Mouse (Mus musculus) MEL (cell line): Measurements from ENCODE around the gene Bmpr1b. TPM values are rescaled to one million over a fixed set of nuclear protein-coding genes. Genes with fewer than 3 reads are reported as not detected.

Experiments used
- DNase-seq: peaks from one replicate; pipeline ENCODE4 v3.0.0; 2011; ENCODE audit warnings: low read depth, low spot score
- H3K27ac ChIP-seq: 2 replicates; pipeline ENCODE4 v1.5.1; 2012; ENCODE audit warnings: low read depth, mild to moderate bottlenecking, control low read depth, low read length, moderate library complexity; ENCODE audit not compliant: control insufficient read depth
- H3K27me3 ChIP-seq, 2 experiments: fragments of 150-350 bp in 1 of 2; sonication (generic) in 1 of 2; 2 replicates each; pipeline ENCODE4 v1.6.1; 2012; ENCODE audit warnings: low read length in 2 of 2, mild to moderate bottlenecking in 2 of 2, improper control_type of control experiment in 1 of 2, moderate library complexity in 1 of 2; ENCODE audit not compliant: insufficient read depth in 2 of 2, control insufficient read depth in 1 of 2
- H3K36me3 ChIP-seq, 2 experiments: 2 replicates each; pipeline ENCODE4 v1.6.1; 2012 to 2014; ENCODE audit warnings: low read length in 2 of 2, improper control_type of control experiment in 1 of 2, inconsistent platforms in 1 of 2, mild to moderate bottlenecking in 1 of 2; ENCODE audit not compliant: insufficient read depth in 2 of 2, control insufficient read depth in 1 of 2
- H3K4me1 ChIP-seq, 2 experiments: fragments of 150-350 bp in 1 of 2; sonication (generic) in 1 of 2; 2 replicates each; pipeline ENCODE4 v1.6.1; 2012; ENCODE audit warnings: low read length in 2 of 2, improper control_type of control experiment in 1 of 2, mild to moderate bottlenecking in 1 of 2; ENCODE audit not compliant: insufficient read depth in 2 of 2, control insufficient read depth in 1 of 2
- H3K4me3 ChIP-seq, 2 experiments: fragments of 150-350 bp in 1 of 2; sonication (generic) in 1 of 2; 2 replicates each; pipeline ENCODE4 v1.5.1; 2012; ENCODE audit warnings: low read depth in 2 of 2, low read length in 2 of 2, mild to moderate bottlenecking in 2 of 2, moderate library complexity in 2 of 2, control low read depth in 1 of 2, improper control_type of control experiment in 1 of 2; ENCODE audit not compliant: control insufficient read depth in 1 of 2, insufficient read depth in 1 of 2
- H3K79me2 ChIP-seq: 2 replicates; pipeline ENCODE4 v1.6.1; 2012; ENCODE audit warnings: mild to moderate bottlenecking, low read length, moderate library complexity; ENCODE audit not compliant: control insufficient read depth, poor library complexity, insufficient read depth
- H3K9ac ChIP-seq: 2 replicates; pipeline ENCODE4 v1.6.1; 2012; ENCODE audit warnings: low read depth, mild to moderate bottlenecking, control low read depth, low read length, moderate library complexity; ENCODE audit not compliant: control insufficient read depth, poor library complexity, severe bottlenecking
- H3K9me3 ChIP-seq: fragments of 150-350 bp; sonication (generic); replicated peaks from 2 replicates; pipeline ENCODE4 v1.6.1; 2012; ENCODE audit warnings: mild to moderate bottlenecking, low read length, improper control_type of control experiment, moderate library complexity; ENCODE audit not compliant: insufficient read depth
- CHD2 ChIP-seq: IDR thresholded peaks from 2 replicates; pipeline ENCODE4 v1.6.1; 2011; ENCODE audit warnings: low read length, improper control_type of control experiment
- EP300 ChIP-seq, 2 experiments: IDR thresholded peaks; 2 replicates each; pipeline ENCODE4 v1.6.1; 2011; ENCODE audit warnings: improper control_type of control experiment in 2 of 2, low read length in 2 of 2, low read depth in 1 of 2, mild to moderate bottlenecking in 1 of 2
- GABPA ChIP-seq: IDR thresholded peaks from 2 replicates; pipeline ENCODE4 v1.6.1; 2012; ENCODE audit warnings: low read depth, mild to moderate bottlenecking, inconsistent platforms, low read length, improper control_type of control experiment, moderate library complexity
- JUND ChIP-seq: IDR thresholded peaks from 2 replicates; pipeline ENCODE4 v1.6.1; 2011; ENCODE audit warnings: low read depth, mild to moderate bottlenecking, improper control_type of control experiment, low read length
- MAX ChIP-seq: IDR thresholded peaks from 2 replicates; pipeline ENCODE4 v1.6.1; 2011; ENCODE audit warnings: low read length, improper control_type of control experiment
- MAZ ChIP-seq: IDR thresholded peaks from 2 replicates; pipeline ENCODE4 v1.6.1; 2012; ENCODE audit warnings: low read depth, mild to moderate bottlenecking, inconsistent platforms, low read length, improper control_type of control experiment
- MYC ChIP-seq: IDR thresholded peaks from 2 replicates; pipeline ENCODE4 v1.6.1; 2011; ENCODE audit warnings: low read depth, mild to moderate bottlenecking, low read length, improper control_type of control experiment, moderate library complexity
- POLR2A ChIP-seq, 2 experiments: IDR thresholded peaks; 2 replicates each; pipeline ENCODE4 v1.6.1; 2011 to 2012; ENCODE audit warnings: low read length in 2 of 2, mild to moderate bottlenecking in 2 of 2, control low read depth in 1 of 2, improper control_type of control experiment in 1 of 2, low read depth in 1 of 2, moderate library complexity in 1 of 2; ENCODE audit not compliant: control insufficient read depth in 1 of 2, insufficient read depth in 1 of 2, poor library complexity in 1 of 2
- POLR2AphosphoS5 ChIP-seq: IDR thresholded peaks from 2 replicates; pipeline ENCODE4 v1.6.1; 2012; ENCODE audit warnings: low read depth, borderline replicate concordance, mild to moderate bottlenecking, inconsistent platforms, low read length, moderate library complexity, mixed read lengths
- SIN3A ChIP-seq: IDR thresholded peaks from 2 replicates; pipeline ENCODE4 v1.6.1; 2012; ENCODE audit warnings: low read length, improper control_type of control experiment, inconsistent platforms
- TAL1 ChIP-seq: IDR thresholded peaks from 2 replicates; pipeline ENCODE4 v1.6.1; 2012; ENCODE audit warnings: mild to moderate bottlenecking, inconsistent platforms, low read length, moderate library complexity, mixed read lengths
- TBP ChIP-seq: IDR thresholded peaks from 2 replicates; pipeline ENCODE4 v1.8.0; 2011; ENCODE audit warnings: low read depth, low read length, improper control_type of control experiment
- TCF12 ChIP-seq: IDR thresholded peaks from 2 replicates; pipeline ENCODE4 v1.6.1; 2014; ENCODE audit warnings: low read depth, mild to moderate bottlenecking, inconsistent platforms, low read length, improper control_type of control experiment, moderate library complexity
- USF2 ChIP-seq, 2 experiments: IDR thresholded peaks; 2 replicates each; pipeline ENCODE4 v1.6.1; 2011 to 2012; ENCODE audit warnings: improper control_type of control experiment in 2 of 2, low read length in 2 of 2, borderline replicate concordance in 1 of 2, inconsistent platforms in 1 of 2, low read depth in 1 of 2, mild to moderate bottlenecking in 1 of 2; ENCODE audit not compliant: insufficient read depth in 1 of 2
- ZC3H11A ChIP-seq: IDR thresholded peaks from 2 replicates; pipeline ENCODE4 v1.6.1; 2012; ENCODE audit warnings: low read depth, mild to moderate bottlenecking, inconsistent platforms, low read length, improper control_type of control experiment
- ZKSCAN1 ChIP-seq: IDR thresholded peaks from 2 replicates; pipeline ENCODE4 v1.6.1; 2012; ENCODE audit warnings: low read depth, mild to moderate bottlenecking, inconsistent platforms, low read length, improper control_type of control experiment, moderate library complexity
- ZMIZ1 ChIP-seq: IDR thresholded peaks from 2 replicates; pipeline ENCODE4 v1.6.1; 2012; ENCODE audit warnings: low read depth, mild to moderate bottlenecking, inconsistent platforms, low read length, improper control_type of control experiment, moderate library complexity
- ZNF384 ChIP-seq: IDR thresholded peaks from 2 replicates; pipeline ENCODE4 v1.6.1; 2012; ENCODE audit warnings: low read depth, mild to moderate bottlenecking, inconsistent platforms, low read length, improper control_type of control experiment
- polyA plus RNA-seq, 2 experiments: library from polyadenylated mRNA; stranded (reverse) in 1 of 2; unstranded in 1 of 2; fragments of >175 nt in 1 of 2; fragments of >200 nt in 1 of 2; gene quantifications; 2 replicates each; pipeline versions ENCODE4 v1.2.1 to v1.2.4; 2012; ENCODE audit warnings: low replicate concordance in 2 of 2, low read depth in 1 of 2; ENCODE audit not compliant: insufficient read length in 2 of 2, insufficient read depth in 1 of 2, missing spikeins in 1 of 2
- total RNA-seq: library from RNA; depleted of rRNA; stranded (reverse); fragments of 300-350 nt; gene quantifications from 2 replicates; pipeline ENCODE4 v1.2.3, GENCODE M21; 2012

The Bmpr1b gene
- total and polyA plus RNA-seq, 3 experiments, result not detected

DNA sequence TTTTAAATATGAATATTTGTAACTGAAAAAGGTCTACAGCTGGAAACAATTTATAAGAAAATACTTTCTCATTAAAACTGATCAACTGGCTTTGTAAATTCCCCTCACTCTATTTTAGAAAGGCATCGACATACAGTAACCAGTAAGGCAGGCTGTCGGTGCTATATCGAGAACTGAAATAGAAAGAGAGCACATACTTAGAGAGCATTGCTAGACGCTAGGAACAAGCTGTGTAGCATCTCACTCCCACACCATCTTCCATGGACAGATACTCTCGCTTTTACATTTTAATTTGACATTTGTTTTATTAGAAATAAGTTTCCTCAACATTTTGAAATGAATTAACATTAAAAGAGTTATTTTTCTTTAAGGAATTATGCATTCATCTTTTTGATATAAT, 17.2 kb downstream of the Bmpr1b start:
- Histone ChIP-seq H3K36me3 (no peaks in the 10 kb centered on the region), H3K9me3 (no peaks in the 10 kb centered on the region), H3K4me1 (no peaks in the 10 kb centered on the region), H3K9ac (no peak overlapping the region), H3K27ac (no peak overlapping the region), H3K79me2 (no peaks in the 10 kb centered on the region)
- no peak for DNase-seq
- TF ChIP-seq TCF12, result no peak
- TF ChIP-seq CHD2, result no peak
- TF ChIP-seq ZMIZ1, result no peak
- no peak for TF ChIP-seq ZNF384
- no peak for TF ChIP-seq SIN3A
- TF ChIP-seq, all 39 proteins: peak for 0
- H3K4me3 ChIP-seq, result no peak overlapping the region
- H3K27me3 ChIP-seq, result no peaks in the 10 kb centered on the region

GRCm38 (mm10) chr3:142138796-142139195, 30.4 kb downstream of the Bmpr1b start:
- Histone ChIP-seq H3K27me3 (no peaks in the 10 kb centered on the region), H3K9me3 (no peaks in the 10 kb centered on the region), H3K4me1 (no peaks in the 10 kb centered on the region), H3K9ac (no peak overlapping the region), H3K27ac (no peak overlapping the region), H3K4me3 (no peak overlapping the region), H3K79me2 (no peaks in the 10 kb centered on the region), H3K36me3 (no peaks in the 10 kb centered on the region)
- no peak for TF ChIP-seq CHD2
- TF ChIP-seq ZKSCAN1, result no peak
- no peak for TF ChIP-seq MYC
- no peak for TF ChIP-seq USF2 (IDR thresholded peaks at IDR 0.05; ENCODE audit: borderline replicate concordance in 1 of 2, insufficient read depth in 1 of 2, low read depth in 1 of 2, low read length in 2 of 2)
- TF ChIP-seq POLR2A (IDR thresholded peaks at IDR 0.05; ENCODE audit: control insufficient read depth in 1 of 2, insufficient read depth in 1 of 2, low read depth in 1 of 2, low read length in 2 of 2, poor library complexity in 1 of 2), result no peak
- no peak for TF ChIP-seq POLR2AphosphoS5
- TF ChIP-seq ZNF384, result no peak
- no peak for TF ChIP-seq GABPA
- TF ChIP-seq TAL1, result no peak
- TF ChIP-seq MAX, result no peak
- TF ChIP-seq MAZ, result no peak
- TF ChIP-seq EP300 (IDR thresholded peaks at IDR 0.05; ENCODE audit: low read depth in 1 of 2, low read length in 2 of 2), result no peak
- no peak for TF ChIP-seq ZC3H11A
- no peak for TF ChIP-seq ZMIZ1
- no peak for TF ChIP-seq JUND
- TF ChIP-seq TCF12, result no peak
- TF ChIP-seq TBP, result no peak
- no peak for DNase-seq
